14 mouse cellular contexts compared by ENCODE assay signal in genomic region chr14:75075299-75076180, GRCm38 (mm10). TPM values are rescaled to one million over a fixed set of nuclear protein-coding genes. Genes with fewer than 3 reads are reported as not detected.
"Had no signal": no experiment of that assay in that cellular context is flagged by ENCODE, and none has a peak within 500 bp of the region (broad histone marks: within the 10 kb centered on the region; RNA-seq: fewer than 3 reads in every experiment).

No protein-coding gene starts in this region.

- DNase-seq: kidney, adult 18-20 months; kidney, postnatal 10 days; liver, embryonic 13.5 days; liver, postnatal 0 days; lung, postnatal 14 days; midbrain, embryonic 14.5 days; retina, postnatal 1 day; right cerebral cortex, postnatal 4 days; spleen, adult 18-20 months; thymus, postnatal 36 days had no signal

- ATAC-seq: intestine, embryonic 15.5 days; liver, postnatal 0 days had no signal

RNA-seq across cellular contexts. Expression of gene Lrrc63, which starts 55.1 kb away (rescaled TPM):
- total RNA-seq: layer of hippocampus, adult 8-10 months; layer of hippocampus, postnatal 14 days; left cerebral cortex, adult 2 months had no signal
